Comparison of ENCODE assay signal across 8 mouse cellular contexts in the genomic region with DNA sequence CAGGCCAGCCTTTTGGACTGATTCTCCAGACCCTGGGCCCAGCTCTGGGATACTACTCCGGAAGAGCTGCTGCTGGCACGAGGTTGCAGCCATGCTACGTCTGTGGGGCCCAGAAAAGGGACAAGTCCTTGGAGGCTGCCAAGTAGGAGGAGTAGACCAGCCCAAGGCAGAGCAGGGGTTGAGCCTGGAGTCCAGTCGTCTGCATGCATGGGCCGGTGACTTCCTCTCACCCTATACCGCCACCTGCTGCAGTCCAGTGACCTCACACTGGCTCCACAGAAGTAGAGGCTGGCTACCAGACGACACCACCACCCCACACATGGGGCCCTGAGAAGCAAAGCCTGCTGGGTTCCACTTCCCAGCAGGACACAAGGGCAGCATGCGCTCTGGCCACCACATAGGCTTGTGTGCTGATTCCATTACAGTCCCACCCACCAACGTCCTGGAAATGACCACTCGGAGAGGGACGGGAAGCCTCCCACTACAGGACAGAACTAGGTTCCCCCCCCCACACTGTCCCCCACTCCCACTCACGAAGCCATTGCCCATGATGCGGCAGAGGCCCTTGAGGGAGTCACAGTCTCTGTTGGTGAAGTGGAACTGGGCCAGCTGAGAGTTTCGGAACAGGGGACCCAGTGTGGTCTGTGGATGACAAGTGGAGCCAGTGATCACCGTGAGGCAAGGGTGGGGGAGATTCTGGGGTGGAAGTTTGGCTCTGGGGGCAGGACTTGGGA. TPM values are rescaled to one million over a fixed set of nuclear protein-coding genes. Genes with fewer than 3 reads are reported as not detected.
A peak's percentile ranks its signal among the peaks of the same experiment; 100 is the strongest.
DNase-seq lines count a peak whose midpoint lies in the region; ATAC-seq and TF ChIP-seq lines count a peak whose summit lies in the region.

No protein-coding gene starts in this region.

- H3K9ac ChIP-seq in hindbrain, embryonic 11.5 days (ENCODE audit: low read depth, low read length): no peak overlapping the region
- no peak overlapping the region; the same call in 1 of the 2 replicates for H3K9ac ChIP-seq in embryonic facial prominence, embryonic 15.5 days
- H3K9ac ChIP-seq in heart, postnatal 0 days (replicated peaks; ENCODE audit: low read depth, low read length): peak overlapping the region; percentile 4; the same call in 1 of the 2 replicates

- H3K4me1 ChIP-seq in hindbrain, embryonic 10.5 days (replicated peaks): peaks cover 60% of the 10 kb centered on the region
- peaks cover 12% of the 10 kb centered on the region for H3K4me1 ChIP-seq in hindbrain, embryonic 11.5 days (replicated peaks; ENCODE audit: control insufficient read depth, insufficient read depth, low read length)
- peaks cover 56% of the 10 kb centered on the region for H3K4me1 ChIP-seq in embryonic facial prominence, embryonic 15.5 days
- H3K4me1 ChIP-seq in heart, postnatal 0 days (ENCODE audit: control insufficient read depth, insufficient read depth): peaks cover 44% of the 10 kb centered on the region

- no peaks in the 10 kb centered on the region for H3K27me3 ChIP-seq in hindbrain, embryonic 10.5 days (ENCODE audit: insufficient read depth, poor library complexity, severe bottlenecking)
- H3K27me3 ChIP-seq in hindbrain, embryonic 11.5 days (ENCODE audit: control insufficient read depth, insufficient read depth, low read length): no peaks in the 10 kb centered on the region
- H3K27me3 ChIP-seq in embryonic facial prominence, embryonic 15.5 days: no peaks in the 10 kb centered on the region
- H3K27me3 ChIP-seq in heart, postnatal 0 days (ENCODE audit: control insufficient read depth, insufficient read depth, low read length): no peaks in the 10 kb centered on the region

- TF ChIP-seq EP300 in heart, postnatal 0 days (IDR thresholded peaks at IDR 0.05; ENCODE audit: low read depth): no peak

- H3K4me2 ChIP-seq in hindbrain, embryonic 11.5 days (replicated peaks; ENCODE audit: low read depth, low read length): no peak overlapping the region; the same call in 1 of the 2 replicates
- H3K4me2 ChIP-seq in embryonic facial prominence, embryonic 15.5 days (replicated peaks): peak overlapping the region; percentile 89
- peak overlapping the region; percentile 83 for H3K4me2 ChIP-seq in heart, postnatal 0 days (ENCODE audit: low read depth, low read length)

- H3K9me3 ChIP-seq in hindbrain, embryonic 10.5 days: no peaks in the 10 kb centered on the region
- H3K9me3 ChIP-seq in hindbrain, embryonic 11.5 days (ENCODE audit: control insufficient read depth, low read length): no peaks in the 10 kb centered on the region
- no peaks in the 10 kb centered on the region for H3K9me3 ChIP-seq in embryonic facial prominence, embryonic 15.5 days (replicated peaks)
- H3K9me3 ChIP-seq in heart, postnatal 0 days (replicated peaks; ENCODE audit: control insufficient read depth, low read length): no peaks in the 10 kb centered on the region

- H3K4me3 ChIP-seq in hindbrain, embryonic 10.5 days: peak overlapping the region; percentile 95
- H3K4me3 ChIP-seq in hindbrain, embryonic 11.5 days (ENCODE audit: low read depth, low read length): no peak overlapping the region
- peak overlapping the region; percentile 95 for H3K4me3 ChIP-seq in embryonic facial prominence, embryonic 15.5 days (replicated peaks)
- H3K4me3 ChIP-seq in heart, postnatal 0 days (ENCODE audit: low read depth, low read length): peak overlapping the region; percentile 99; the same call in 1 of the 2 replicates

- WGBS in hindbrain, embryonic 10.5 days: 73% methylated on average over 15 of the region's 15 CpGs
- 70% methylated on average over 15 of the region's 15 CpGs for WGBS in hindbrain, embryonic 11.5 days
- 45% methylated on average over 15 of the region's 15 CpGs for WGBS in embryonic facial prominence, embryonic 15.5 days
- 21% methylated on average over 15 of the region's 15 CpGs for WGBS in heart, postnatal 0 days

- no peak overlapping the region for H3K27ac ChIP-seq in hindbrain, embryonic 10.5 days
- no peak overlapping the region for H3K27ac ChIP-seq in hindbrain, embryonic 11.5 days (ENCODE audit: low read depth, low read length)
- H3K27ac ChIP-seq in embryonic facial prominence, embryonic 15.5 days (replicated peaks): peak overlapping the region; percentile 74
- peak overlapping the region; percentile 100 for H3K27ac ChIP-seq in heart, postnatal 0 days (ENCODE audit: low read depth)

- H3K36me3 ChIP-seq in hindbrain, embryonic 10.5 days: peaks cover 67% of the 10 kb centered on the region
- peaks cover 17% of the 10 kb centered on the region; the same call in 1 of the 2 replicates for H3K36me3 ChIP-seq in hindbrain, embryonic 11.5 days (ENCODE audit: control insufficient read depth, insufficient read depth, low read length)
- peaks cover 48% of the 10 kb centered on the region for H3K36me3 ChIP-seq in embryonic facial prominence, embryonic 15.5 days
- H3K36me3 ChIP-seq in heart, postnatal 0 days (replicated peaks; ENCODE audit: control insufficient read depth, insufficient read depth, low read length): peaks cover 39% of the 10 kb centered on the region

- TF ChIP-seq CTCF in heart, postnatal 0 days (IDR thresholded peaks at IDR 0.05; ENCODE audit: low read depth): peak; percentile 46

- no peak for DNase-seq in hindbrain, embryonic 10.5 days (ENCODE audit: low spot score)
- no peak for DNase-seq in hindbrain, embryonic 11.5 days (ENCODE audit: low spot score)
- peak; percentile 94 for DNase-seq in heart, postnatal 0 days (ENCODE audit: low spot score)
- DNase-seq in kidney, postnatal 36 days: peak; percentile 72 to 75
- peak; percentile 79 for DNase-seq in testis, postnatal 10 days (ENCODE audit: low spot score)
- no peak for DNase-seq in embryo, embryonic 10 days (ENCODE audit: low spot score)

- ATAC-seq in hindbrain, embryonic 11.5 days (ENCODE audit: low FRiP score): no peak
- ATAC-seq in embryonic facial prominence, embryonic 15.5 days (ENCODE audit: insufficient number of reproducible peaks, low FRiP score, low TSS enrichment, low read depth): no peak
- ATAC-seq in heart, postnatal 0 days (ENCODE audit: insufficient read depth, low read depth): peak; percentile 47
- peak; percentile 63 for ATAC-seq in megakaryocyte, adult 5-6 weeks (ENCODE audit: poor library complexity, severe bottlenecking)

RNA-seq across cellular contexts. Expression of gene Ptov1, which starts 3.1 kb away (rescaled TPM):
- polyA plus RNA-seq in hindbrain, embryonic 10.5 days (2016; fragmentation: Nextera tagmentation; extraction: Ambion mirVana): 478 and 579 TPM in 2 replicates
- 314 and 331 TPM in 2 replicates for polyA plus RNA-seq in hindbrain, embryonic 11.5 days (2014; fragmentation: Nextera tagmentation; extraction: Ambion mirVana)
- polyA plus RNA-seq in embryonic facial prominence, embryonic 15.5 days (2015; fragmentation: Nextera tagmentation; extraction: Ambion mirVana): 428 and 442 TPM in 2 replicates
- total RNA-seq in heart, postnatal 0 days (2014; rRNA removed; ENCODE audit: low replicate concordance): 335 and 364 TPM in 2 replicates
- 246 and 248 TPM in 2 replicates for polyA plus RNA-seq in heart, postnatal 0 days (2015; fragmentation: Nextera tagmentation; extraction: Ambion mirVana)
- total RNA-seq in megakaryocyte, adult 5-6 weeks (2015): 21.3 and 29.0 TPM in 2 replicates
- total RNA-seq in megakaryocyte, adult 5-6 weeks (2017): 5.9 and 8.7 TPM in 2 replicates

RNA-seq across cellular contexts. Expression of gene Pnkp, which starts 9.5 kb away (rescaled TPM):
- 36.3 and 40.2 TPM in 2 replicates for polyA plus RNA-seq in hindbrain, embryonic 10.5 days (2016; fragmentation: Nextera tagmentation; extraction: Ambion mirVana)
- polyA plus RNA-seq in hindbrain, embryonic 11.5 days (2014; fragmentation: Nextera tagmentation; extraction: Ambion mirVana): 26.3 and 27.6 TPM in 2 replicates
- 30.4 and 37.3 TPM in 2 replicates for polyA plus RNA-seq in embryonic facial prominence, embryonic 15.5 days (2015; fragmentation: Nextera tagmentation; extraction: Ambion mirVana)
- 43.6 and 45.9 TPM in 2 replicates for total RNA-seq in heart, postnatal 0 days (2014; rRNA removed; ENCODE audit: low replicate concordance)
- polyA plus RNA-seq in heart, postnatal 0 days (2015; fragmentation: Nextera tagmentation; extraction: Ambion mirVana): 24.5 and 27.2 TPM in 2 replicates
- 75.1 and 89.7 TPM in 2 replicates for total RNA-seq in megakaryocyte, adult 5-6 weeks (2015)
- 109 and 129 TPM in 2 replicates for total RNA-seq in megakaryocyte, adult 5-6 weeks (2017)

RNA-seq across cellular contexts. Expression of gene Tbc1d17, which starts 17.6 kb away (rescaled TPM):
- 77.1 and 91.1 TPM in 2 replicates for polyA plus RNA-seq in hindbrain, embryonic 10.5 days (2016; fragmentation: Nextera tagmentation; extraction: Ambion mirVana)
- polyA plus RNA-seq in hindbrain, embryonic 11.5 days (2014; fragmentation: Nextera tagmentation; extraction: Ambion mirVana): 60.9 and 65.5 TPM in 2 replicates
- polyA plus RNA-seq in embryonic facial prominence, embryonic 15.5 days (2015; fragmentation: Nextera tagmentation; extraction: Ambion mirVana): 86.6 and 89.3 TPM in 2 replicates
- total RNA-seq in heart, postnatal 0 days (2014; rRNA removed; ENCODE audit: low replicate concordance): 43.5 and 101 TPM in 2 replicates
- polyA plus RNA-seq in heart, postnatal 0 days (2015; fragmentation: Nextera tagmentation; extraction: Ambion mirVana): 51.7 and 57.5 TPM in 2 replicates
- total RNA-seq in megakaryocyte, adult 5-6 weeks (2015): 12.5 and 17.6 TPM in 2 replicates
- 13.0 and 14.8 TPM in 2 replicates for total RNA-seq in megakaryocyte, adult 5-6 weeks (2017)

RNA-seq across cellular contexts. Expression of gene Akt1s1, which starts 17.7 kb away (rescaled TPM):
- 81.7 and 93.3 TPM in 2 replicates for polyA plus RNA-seq in hindbrain, embryonic 10.5 days (2016; fragmentation: Nextera tagmentation; extraction: Ambion mirVana)
- 31.7 and 38.0 TPM in 2 replicates for polyA plus RNA-seq in hindbrain, embryonic 11.5 days (2014; fragmentation: Nextera tagmentation; extraction: Ambion mirVana)
- 124 and 127 TPM in 2 replicates for polyA plus RNA-seq in embryonic facial prominence, embryonic 15.5 days (2015; fragmentation: Nextera tagmentation; extraction: Ambion mirVana)
- total RNA-seq in heart, postnatal 0 days (2014; rRNA removed; ENCODE audit: low replicate concordance): 81.8 and 137 TPM in 2 replicates
- 91.3 and 91.8 TPM in 2 replicates for polyA plus RNA-seq in heart, postnatal 0 days (2015; fragmentation: Nextera tagmentation; extraction: Ambion mirVana)
- 4.7 and 6.5 TPM in 2 replicates for total RNA-seq in megakaryocyte, adult 5-6 weeks (2015)
- 8.0 and 9.6 TPM in 2 replicates for total RNA-seq in megakaryocyte, adult 5-6 weeks (2017)

RNA-seq across cellular contexts. Expression of gene Med25, which starts 26.1 kb away (rescaled TPM):
- 187 and 223 TPM in 2 replicates for polyA plus RNA-seq in hindbrain, embryonic 10.5 days (2016; fragmentation: Nextera tagmentation; extraction: Ambion mirVana)
- polyA plus RNA-seq in hindbrain, embryonic 11.5 days (2014; fragmentation: Nextera tagmentation; extraction: Ambion mirVana): 72.7 and 76.2 TPM in 2 replicates
- 110 and 122 TPM in 2 replicates for polyA plus RNA-seq in embryonic facial prominence, embryonic 15.5 days (2015; fragmentation: Nextera tagmentation; extraction: Ambion mirVana)
- total RNA-seq in heart, postnatal 0 days (2014; rRNA removed; ENCODE audit: low replicate concordance): 112 and 136 TPM in 2 replicates
- polyA plus RNA-seq in heart, postnatal 0 days (2015; fragmentation: Nextera tagmentation; extraction: Ambion mirVana): 69.0 and 73.3 TPM in 2 replicates
- 19.4 and 23.7 TPM in 2 replicates for total RNA-seq in megakaryocyte, adult 5-6 weeks (2015)
- total RNA-seq in megakaryocyte, adult 5-6 weeks (2017): 8.6 and 9.0 TPM in 2 replicates

Comparison
In these comparisons a context has a peak if more than half of its experiments do, and no peak if none do; other contexts are left out.
1. DNase-seq: peak in heart, postnatal 0 days (single experiment), kidney, postnatal 36 days (2 of 2) and testis, postnatal 10 days (single experiment); none in hindbrain, embryonic 10.5 days (single experiment), hindbrain, embryonic 11.5 days (single experiment) and embryo, embryonic 10 days (single experiment).
2. H3K27ac ChIP-seq: peak in embryonic facial prominence, embryonic 15.5 days (single experiment) and heart, postnatal 0 days (single experiment); none in hindbrain, embryonic 10.5 days (single experiment) and hindbrain, embryonic 11.5 days (single experiment).
3. ATAC-seq: peak in heart, postnatal 0 days (single experiment) and megakaryocyte, adult 5-6 weeks (single experiment); none in hindbrain, embryonic 11.5 days (single experiment) and embryonic facial prominence, embryonic 15.5 days (single experiment).